Mouse (Mus musculus): ENCODE measurements around the gene Syk.

The Syk gene

DNA sequence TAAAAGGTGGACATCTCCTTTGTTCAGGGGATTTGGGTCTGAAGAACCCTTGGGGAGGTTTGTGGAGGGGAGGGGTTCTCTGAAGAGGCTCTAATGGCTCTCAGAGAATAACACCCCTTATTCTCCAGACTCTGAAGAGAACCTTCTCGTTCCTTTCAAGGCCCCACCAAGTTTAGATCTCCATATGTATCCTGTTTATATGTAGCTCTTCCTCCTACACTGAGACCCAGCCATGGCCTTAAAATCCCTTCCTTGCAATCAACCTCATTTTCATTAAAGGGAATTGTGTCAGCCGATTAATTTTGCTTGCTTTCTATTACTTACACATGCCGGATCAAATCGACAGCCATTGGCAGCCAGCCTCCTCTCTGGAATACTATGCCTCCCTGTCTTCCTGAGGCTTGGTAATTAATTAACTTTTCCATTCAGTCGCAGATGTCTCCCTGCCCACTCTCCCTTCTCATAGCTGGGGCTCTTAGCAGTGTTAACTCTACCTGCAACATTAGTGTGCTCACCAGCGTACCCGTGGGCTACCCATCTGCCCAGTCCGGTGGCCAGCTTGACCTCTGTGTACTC, 13.7 kb upstream of the Syk start:
- DNase-seq (ENCODE audit: low spot score): no peak

DNA sequence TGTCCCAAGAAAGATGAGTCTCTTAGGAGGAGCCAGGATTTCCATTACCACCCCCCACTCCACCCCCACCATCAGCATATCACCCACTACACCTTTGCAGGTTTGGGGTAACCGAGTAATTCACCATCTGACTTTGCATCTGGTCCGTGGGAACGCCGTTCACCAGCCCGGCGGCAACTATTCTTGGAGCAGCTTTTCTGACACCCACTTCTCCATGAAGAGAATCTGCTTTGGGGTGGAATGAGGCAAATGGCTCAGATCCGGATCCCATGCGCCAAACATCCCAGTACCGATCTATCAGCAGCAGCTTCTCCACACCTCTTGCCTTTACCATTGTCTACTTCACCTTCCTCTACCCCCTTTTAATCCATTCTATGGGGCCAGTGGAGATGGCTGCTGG, 12.7 kb upstream of the Syk start:
- no peak for DNase-seq (ENCODE audit: low spot score)

DNA sequence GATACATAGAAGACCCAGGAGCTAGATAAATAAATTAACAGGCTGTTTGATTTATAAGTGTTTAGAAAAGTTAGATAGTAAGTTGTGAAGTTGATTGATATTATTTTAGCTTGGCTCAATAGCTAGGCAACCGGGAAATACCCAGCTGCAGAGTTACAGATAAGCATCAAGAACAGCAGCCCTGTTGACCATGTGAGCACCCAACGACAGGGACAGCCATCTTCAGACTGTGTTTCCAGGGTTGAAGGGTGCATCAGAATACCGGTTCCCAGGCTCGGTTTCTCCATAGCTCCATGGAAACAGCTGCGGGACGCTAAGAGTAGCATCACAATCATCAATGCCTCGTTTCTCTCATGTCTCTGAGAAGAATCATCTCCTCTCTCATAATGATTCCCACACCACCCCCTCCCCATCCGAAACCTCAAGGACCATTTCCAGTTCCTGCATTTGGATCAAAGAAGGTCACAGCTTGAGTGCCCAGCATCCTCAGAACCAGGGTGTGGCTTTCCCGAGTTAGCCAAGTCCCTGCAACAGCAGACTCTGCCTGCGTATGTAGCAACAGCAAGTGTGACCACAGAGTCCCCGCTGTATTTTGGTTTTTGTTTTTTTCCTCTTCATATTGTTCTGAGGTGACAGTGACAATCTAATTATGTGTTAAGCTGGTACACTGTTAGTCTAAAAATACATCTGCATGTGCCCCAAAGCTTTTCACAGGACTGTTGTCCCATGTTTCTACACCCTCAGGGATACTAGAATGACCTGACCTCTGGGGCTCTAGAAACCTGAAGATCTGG, 11.2 kb upstream of the Syk start:
- no peak for DNase-seq (ENCODE audit: low spot score)

DNA sequence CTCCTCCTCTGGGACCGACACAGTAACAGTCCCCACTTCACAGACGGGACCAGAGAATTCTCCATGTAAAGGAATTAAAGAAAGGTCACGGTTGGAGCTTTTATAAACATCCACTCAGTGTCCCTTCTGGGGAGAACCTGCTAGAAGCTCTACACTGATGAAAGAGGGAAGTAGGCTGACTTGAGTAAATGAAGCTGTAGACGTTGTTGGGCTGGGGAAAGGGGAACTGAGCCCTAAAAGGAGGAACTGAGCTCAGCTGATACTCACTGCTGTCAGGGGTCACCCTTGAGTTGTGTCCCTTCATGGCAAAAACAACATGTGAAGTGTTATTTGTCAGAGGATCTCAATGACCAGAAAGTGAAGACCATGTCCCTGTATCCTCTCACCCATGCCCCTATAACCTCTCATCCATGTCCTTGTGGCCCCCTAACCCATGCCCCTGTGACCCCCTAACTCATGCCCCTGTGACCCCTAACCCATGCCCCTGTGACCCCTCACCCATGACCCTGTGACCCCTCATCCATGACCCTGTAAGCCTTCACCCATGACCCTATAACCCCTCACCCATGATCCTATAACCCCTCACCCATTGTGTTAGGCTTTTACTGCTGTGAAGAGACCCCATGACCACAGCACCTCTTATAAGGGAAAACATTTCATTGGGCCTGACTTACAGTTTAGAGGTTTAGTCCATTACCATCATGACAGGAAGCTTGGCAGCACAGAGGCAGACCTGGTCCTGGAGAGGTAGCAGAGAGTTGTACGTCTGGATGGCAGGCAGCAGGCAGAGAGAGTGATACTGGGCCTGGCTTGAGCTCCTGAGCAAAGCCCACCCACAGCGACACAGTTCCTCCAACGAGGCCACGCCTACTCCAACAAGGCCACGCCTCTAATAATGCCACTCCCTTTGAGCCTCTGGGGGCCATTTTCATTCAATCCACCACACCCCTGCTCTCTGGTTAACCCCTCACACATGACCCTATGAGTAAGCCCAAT, 10.2 kb upstream of the Syk start:
- DNase-seq (ENCODE audit: low spot score): no peak

DNA sequence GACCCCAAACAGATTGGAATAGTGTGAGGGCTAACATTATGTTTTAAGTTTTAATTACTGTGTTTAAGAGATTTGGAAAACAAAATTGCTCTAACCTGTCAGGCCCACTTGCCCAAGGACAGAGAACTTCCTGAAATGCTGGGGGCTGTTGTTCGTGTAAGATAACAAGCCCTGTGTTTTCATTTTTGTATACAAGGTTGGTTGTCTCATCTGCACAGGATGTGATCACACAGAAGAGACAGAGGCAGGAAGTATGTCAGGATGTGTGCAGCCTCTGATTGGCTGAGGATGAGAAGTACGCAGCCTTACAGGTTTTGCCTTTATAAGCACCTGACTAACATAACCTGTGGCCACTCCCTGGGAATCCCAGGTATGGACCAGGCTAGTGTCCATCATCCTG, 8.7 kb upstream of the Syk start:
- no peak for DNase-seq (ENCODE audit: low spot score)

DNA sequence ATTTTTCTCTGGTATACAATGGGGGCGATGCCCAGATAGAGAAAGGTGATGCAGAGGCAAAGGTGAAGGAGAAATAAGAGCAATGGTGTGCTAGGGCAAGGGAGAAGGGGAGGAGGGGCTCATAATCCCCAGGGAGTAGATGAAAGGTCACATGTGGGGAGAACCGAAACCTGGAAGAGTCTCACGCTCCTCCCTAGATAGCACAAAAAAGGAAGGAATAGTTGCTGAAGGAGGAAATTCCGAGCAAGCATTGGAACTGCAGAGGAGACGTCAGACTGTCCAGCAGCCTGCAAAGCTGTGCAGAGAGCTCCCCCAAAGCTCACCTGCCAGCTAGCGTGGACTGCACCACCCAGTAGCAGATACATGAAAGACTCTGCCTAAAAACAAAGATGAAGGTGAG, 7.5 kb upstream of the Syk start:
- DNase-seq (ENCODE audit: low spot score): no peak

DNA sequence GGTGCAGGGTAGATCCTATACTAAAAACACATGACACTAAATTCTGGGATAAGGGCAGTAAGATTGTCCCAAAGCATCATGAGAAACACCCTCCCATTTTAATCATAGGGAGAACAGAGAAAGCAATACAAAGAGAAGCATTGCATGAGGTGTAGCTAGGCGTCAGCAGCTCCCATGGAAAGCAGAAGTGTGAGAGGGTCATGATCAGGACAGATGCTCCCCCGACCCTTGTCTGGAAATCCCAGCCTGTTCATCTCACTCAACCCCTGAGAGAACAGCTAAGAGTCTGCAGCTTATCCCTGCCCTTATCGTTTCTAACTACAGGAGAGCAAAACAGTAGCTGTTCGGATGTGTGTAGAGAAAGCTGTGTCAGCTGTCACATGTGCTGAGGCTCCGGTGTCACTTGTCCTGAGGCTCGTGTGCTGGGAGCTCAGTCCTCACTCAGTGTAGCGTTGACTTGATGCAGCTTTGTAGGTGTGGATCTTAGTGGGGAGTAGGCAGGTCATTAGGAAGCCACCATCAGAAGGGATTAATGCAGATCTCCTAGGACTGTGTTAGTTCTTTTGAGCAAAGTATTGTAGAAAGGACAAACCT, 6.9 kb upstream of the Syk start:
- DNase-seq (ENCODE audit: low spot score): no peak

DNA sequence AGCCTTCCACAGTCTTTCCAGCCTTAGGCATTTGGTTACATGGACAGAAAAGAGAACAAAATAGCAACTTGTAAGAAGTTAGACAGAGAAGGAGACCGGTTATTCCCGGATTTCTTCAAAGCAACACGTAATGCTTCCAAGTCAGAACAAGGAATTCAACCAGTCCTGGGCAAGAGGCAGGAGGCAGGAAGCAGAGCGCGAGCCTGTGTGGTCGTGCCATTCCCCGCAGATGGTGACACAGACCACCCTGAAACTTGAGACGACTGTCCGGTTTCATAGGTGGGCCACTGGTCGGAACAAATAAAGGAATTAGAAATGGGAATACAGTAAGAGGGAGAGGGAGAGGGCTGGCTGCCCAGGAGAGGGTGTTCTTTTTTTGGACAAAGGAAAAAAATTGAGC, 6.1 kb upstream of the Syk start:
- no peak for DNase-seq (ENCODE audit: low spot score)

DNA sequence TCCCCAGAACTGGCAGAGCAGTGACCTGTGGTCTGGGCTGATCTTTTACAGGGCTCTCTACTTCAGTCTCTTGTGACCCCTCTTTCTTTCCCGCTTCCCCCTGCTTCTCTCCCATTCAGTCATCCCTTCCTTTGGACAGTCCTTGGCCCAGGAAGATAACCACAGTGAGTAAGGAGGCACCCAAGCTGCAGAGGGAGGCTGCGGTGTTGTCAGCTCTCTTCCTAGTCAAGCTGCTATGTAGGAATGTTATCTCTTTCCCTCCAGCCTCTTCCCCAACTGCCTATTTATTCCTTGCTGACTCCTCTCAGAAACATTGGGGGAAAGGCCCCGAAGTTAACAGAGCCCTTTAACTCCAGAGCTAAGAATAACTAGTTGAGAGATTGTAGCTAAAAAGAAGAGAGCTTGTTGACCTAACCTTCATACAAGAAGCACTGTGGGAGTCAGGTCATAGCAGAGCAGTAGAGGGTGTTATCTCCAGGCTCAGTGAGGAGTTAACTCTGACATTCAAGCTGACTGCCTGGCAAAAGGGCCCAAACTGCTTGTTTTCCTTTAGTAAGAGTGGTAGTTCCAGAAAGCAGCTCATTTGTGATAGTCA, 5.5 kb upstream of the Syk start:
- DNase-seq (ENCODE audit: low spot score): no peak

DNA sequence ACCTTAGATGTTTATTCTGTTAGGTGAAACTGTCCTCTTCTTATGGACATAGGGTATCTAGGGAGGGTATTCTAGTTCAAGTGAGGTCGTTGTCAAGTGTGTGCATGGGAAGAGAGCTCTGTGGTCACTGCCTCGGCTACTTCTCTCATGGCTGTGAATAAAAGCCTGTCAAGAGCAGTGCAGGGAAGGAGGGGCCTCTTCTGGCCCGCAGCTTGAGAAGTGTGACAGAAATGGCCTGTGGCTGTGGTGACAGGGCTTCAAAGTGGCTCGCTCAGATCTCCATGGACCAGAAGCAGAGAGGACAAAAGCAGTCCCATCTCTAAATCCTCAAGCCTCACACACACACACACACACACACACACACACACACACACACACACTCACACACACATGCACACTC, 5.0 kb upstream of the Syk start:
- DNase-seq (ENCODE audit: low spot score): no peak

DNA sequence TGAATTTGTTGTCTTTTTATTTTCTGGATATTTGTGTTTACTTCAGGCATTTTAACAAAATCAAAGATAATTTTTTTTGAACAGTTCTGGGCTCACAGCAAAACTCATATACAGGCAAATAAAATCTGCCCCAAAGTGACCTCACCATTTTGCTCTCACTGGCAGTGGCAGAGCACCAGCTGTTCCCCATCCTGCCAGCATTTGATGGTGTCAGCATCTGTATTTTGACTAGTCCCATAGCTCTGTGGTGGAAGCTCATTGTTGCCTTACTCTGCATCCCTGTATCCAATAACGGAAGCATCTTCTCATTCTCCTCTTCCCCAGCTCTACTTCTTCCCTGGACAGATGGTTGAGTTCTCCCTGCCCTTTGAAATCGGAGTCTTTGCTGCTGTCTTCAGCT, 4.2 kb upstream of the Syk start:
- DNase-seq (ENCODE audit: low spot score): no peak

DNA sequence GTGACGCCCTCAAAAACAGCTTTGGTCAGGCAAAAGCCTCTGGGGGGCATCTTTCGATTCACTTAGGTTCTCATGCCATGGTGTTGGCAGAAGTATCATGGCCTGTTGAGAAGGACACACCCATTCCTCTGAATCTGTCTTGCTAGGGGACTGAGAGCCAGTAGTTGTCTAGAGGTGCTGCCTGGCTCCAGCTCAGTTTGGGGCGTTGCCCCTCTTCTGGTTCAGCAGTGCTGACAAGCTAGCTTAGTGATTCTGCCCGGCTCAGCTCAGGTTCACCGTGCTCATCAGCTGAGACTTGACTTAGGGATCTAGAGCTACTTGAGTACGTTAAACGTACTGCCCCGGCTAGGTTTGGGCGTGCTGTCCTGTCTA, 481 bp upstream of the Syk start:
- no peak for DNase-seq (ENCODE audit: low spot score)

DNA sequence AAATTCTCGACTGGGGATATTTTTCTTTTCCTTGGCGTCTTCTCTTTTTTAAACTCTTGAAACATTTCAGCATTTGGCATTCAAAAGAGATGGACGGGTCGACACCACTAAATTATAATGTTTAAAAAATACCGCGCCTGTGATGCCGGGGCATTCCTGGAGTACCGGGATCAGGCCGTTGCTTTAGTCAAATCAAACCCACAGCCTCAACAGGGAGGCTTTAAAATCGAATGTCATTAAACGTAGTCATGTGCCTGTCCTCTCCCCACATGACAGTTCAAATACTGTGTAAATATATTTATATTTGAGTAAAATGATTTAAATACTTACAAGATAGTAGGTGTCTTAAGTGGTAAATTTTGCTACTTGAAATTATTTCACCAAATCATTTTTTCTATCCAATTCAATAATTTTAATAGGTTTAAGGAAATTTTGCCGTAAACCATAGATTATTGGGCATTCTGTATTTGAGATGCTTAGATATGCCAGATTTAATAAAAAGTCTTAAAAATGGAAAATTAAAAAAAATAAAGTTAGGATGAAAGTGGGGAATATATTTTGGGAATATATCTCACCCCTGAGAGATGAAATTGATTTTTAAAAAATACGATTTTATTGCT, 1.1 kb downstream of the Syk start:
- DNase-seq (ENCODE audit: low spot score): no peak

DNA sequence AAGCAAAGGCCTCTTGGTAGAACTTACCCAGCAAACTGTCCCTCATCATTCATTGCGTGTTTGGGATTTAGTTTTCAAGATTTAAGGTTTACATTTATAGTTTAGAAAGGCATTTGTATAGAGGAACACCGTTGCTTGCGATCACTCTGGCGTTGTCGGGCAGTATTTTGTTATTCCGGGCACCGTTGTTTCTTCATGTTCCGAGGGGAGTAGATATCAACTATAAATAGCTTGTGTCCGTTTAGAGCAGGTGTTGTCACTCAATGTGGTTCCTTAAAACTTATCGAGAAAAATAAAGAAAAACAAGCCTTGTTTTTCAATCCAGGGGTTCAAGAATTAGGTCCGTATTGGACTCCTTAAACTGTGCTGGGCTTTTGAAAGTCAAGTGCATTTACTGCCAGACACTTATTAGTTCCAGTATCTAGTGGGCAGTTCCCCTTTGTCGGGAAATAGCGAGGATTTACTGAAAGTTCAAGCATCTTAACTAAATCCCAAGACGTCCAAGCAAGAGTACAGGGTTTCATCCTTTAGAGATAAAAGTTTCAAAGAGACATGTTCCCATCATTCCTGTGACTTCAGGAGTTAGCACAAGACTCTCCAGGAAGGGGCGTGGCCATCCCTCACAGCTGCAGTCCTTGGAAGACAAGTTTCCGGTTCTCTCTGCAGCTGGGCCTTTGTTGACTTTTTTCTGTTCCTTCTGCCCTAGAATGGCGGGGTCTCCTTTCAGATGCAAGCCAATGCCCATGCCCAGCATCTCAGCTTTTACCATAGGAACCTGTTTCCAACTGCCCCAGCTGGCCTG, 1.9 kb downstream of the Syk start:
- no peak for DNase-seq (ENCODE audit: low spot score)

DNA sequence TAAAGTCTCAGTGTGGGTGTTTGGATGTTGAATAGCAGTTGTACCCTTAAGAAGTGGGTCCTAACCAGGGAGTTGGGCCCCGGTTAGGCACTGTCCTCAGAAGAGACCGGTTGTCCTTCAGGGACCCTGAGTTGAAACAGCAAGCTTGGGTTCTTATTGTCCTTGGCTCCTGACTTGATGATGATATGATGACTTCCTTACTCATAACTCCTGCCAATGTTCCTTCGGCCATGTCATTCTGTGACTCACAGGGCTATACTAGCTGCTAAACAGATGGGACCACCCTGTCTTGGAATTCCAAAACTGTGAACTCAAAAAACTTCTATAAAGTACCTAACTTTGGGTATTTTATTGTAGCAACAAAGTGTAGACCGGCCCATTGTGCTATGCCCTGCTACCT, 4.8 kb downstream of the Syk start:
- no peak for DNase-seq (ENCODE audit: low spot score)

DNA sequence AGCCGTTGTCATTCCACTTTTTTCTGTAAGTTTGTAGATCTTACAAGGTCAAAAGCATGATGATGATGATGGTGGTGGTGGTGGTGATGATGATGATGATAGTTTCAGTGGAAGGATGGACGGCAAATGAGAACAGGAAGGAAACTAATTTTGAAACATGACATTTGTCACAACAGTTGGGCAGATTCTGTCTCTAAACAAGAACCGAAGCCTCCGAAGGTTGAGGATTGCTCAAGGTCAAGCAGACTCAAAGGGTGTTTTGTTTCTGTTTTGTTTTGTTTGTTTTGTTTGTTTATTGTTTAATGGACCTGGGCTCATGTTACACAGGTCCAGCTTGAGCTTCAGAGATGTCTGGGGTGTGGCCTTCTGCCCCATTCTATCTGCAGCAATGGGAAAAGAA, 6.1 kb downstream of the Syk start:
- DNase-seq (ENCODE audit: low spot score): no peak

DNA sequence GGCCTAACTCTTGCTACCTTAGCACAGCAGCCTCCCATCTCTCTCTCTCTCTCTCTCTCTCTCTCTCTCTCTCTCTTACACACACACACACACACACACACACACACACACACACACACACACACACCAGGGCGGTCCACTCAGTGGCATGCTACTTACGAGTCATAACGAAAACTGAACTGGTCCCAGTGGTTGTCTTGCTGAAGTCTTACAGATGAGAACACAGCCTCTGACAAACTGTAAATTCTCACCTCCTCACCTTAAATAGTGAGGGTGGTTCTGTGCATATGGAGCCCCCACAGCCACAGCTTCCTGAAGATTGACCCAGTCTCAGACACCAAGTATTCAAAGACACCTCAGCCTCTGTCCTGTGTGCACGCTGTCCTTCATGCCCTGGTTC, 8.9 kb downstream of the Syk start:
- DNase-seq (ENCODE audit: low spot score): no peak

DNA sequence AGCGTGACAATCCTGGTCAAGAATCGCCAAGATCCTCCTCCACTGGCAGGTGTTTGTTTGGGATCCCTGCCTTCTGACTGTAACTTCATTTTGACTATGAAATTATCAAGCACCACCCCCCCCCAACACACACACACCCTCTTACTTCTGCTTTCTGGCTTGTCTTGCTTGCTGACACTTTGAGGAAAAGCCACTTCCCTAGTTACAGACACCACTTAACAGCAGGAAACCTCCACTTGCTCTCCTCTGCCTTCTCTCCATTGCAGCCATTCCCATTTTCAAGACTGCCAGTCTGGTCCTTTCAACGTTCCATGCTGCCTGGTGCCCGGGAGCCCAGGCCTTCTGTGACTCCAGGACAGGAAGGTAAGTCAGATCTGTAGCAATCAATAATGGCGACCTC, 13.7 kb downstream of the Syk start:
- no peak for DNase-seq (ENCODE audit: low spot score)

DNA sequence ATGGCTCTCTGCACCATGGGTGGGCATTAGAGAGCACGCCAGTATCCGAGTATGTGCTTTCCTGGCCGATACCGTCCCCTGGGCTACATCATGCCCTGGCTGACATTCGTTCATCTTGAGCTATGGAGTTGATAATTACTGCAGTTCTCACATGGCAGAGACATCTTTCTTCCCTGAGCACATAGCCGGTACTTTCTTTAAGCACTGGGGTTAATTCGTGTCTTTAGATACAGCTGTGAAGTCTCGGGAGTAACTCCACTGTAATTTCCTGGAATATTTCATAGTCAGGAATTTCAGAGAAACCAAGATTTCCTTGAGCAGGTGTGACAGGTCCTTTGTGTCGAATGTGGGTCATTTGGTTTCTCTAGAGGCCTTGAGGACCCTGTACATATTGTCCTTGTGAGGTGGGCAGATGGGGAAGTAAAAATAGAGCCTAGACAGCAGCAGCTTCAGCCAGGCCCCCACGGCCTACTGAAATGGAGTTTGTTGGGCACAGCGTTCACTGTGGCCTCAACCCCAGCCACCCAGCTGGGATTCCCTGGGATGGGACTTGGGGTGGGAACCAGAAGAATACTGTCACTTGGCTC, 14.2 kb downstream of the Syk start:
- no peak for DNase-seq (ENCODE audit: low spot score)

DNA sequence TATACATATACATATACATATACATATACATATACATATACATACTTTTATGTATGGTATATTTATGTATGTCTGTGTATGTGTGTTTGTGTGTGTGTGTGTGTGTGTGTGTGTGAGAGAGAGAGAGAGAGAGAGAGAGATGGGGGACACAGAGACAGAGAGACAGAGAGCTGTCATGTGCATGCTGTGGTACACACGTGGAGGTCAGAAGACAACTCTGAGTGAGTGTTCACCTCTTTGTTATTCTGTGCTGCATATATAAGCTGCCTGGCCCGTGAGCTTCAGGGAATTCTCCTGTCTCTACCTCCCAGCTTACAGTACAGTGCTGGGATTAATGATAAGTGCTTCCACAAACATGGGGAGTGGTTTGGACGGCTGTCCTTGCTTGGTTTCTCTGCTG, 15.3 kb downstream of the Syk start:
- no peak for DNase-seq (ENCODE audit: low spot score)
